Mouse (Mus musculus) small intestine, adult 2 months (tissue): ENCODE data around the gene Atp13a1.

Source experiments
- CTCF ChIP-seq: fragments of 200-500 bp; IDR thresholded peaks from 2 replicates; pipeline ENCODE4 v1.5.1; 2012; ENCODE audit warnings: low read depth, mild to moderate bottlenecking, control low read depth, inconsistent platforms, low read length, moderate library complexity, mixed read lengths; ENCODE audit not compliant: insufficient replicate concordance, insufficient read length; ENCODE audit errors: extremely low read depth
- POLR2A ChIP-seq: fragments of 200-500 bp; IDR thresholded peaks from 2 replicates; pipeline ENCODE4 v1.6.1; 2012; ENCODE audit warnings: low read depth, mild to moderate bottlenecking, control low read depth, inconsistent platforms, low read length, moderate library complexity

- no peak for TF ChIP-seq POLR2A
- no peak for TF ChIP-seq CTCF
Measured at GRCm38 (mm10) chr8:69803366-69803765, 12.4 kb downstream of the Atp13a1 start.
